Mouse (Mus musculus) CH12.LX (cell line): ENCODE measurements at regions not wholly inside any gene's neighbourhood (a gene's known extent, or its start where the extent isn't known, plus 50 kb on each side); places are given as distances from the start of the nearest gene placed in this dataset.

ENCODE experiments used
- DNase-seq: peaks from one replicate; pipeline ENCODE4 v3.0.0-alpha.2; 2013; ENCODE audit errors: extremely low read depth
- H3K27ac ChIP-seq: 2 replicates; pipeline ENCODE4 v1.5.1; 2012; ENCODE audit warnings: low read depth, mild to moderate bottlenecking, control low read depth, moderate library complexity; ENCODE audit not compliant: insufficient read depth
- H3K27me3 ChIP-seq: replicated peaks from 2 replicates; pipeline ENCODE3; 2012; ENCODE audit warnings: inconsistent platforms
- H3K36me3 ChIP-seq, 2 experiments: replicated peaks in 1 of 2; 2 replicates each; pipeline versions ENCODE3 to v1.6.1; 2012; ENCODE audit warnings: inconsistent platforms in 1 of 2, low read length in 1 of 2, mild to moderate bottlenecking in 1 of 2, mixed read lengths in 1 of 2, moderate library complexity in 1 of 2; ENCODE audit not compliant: control insufficient read depth in 1 of 2, insufficient read depth in 1 of 2
- H3K4me1 ChIP-seq, 2 experiments: 2 replicates each; pipeline ENCODE4 v1.6.1; 2012; ENCODE audit warnings: inconsistent platforms in 1 of 2, moderate library complexity in 1 of 2; ENCODE audit not compliant: insufficient read depth in 2 of 2, control insufficient read depth in 1 of 2
- H3K4me2 ChIP-seq: 2 replicates; pipeline ENCODE4 v1.6.1; 2012; ENCODE audit warnings: low read depth, mild to moderate bottlenecking, control low read depth; ENCODE audit not compliant: poor library complexity, insufficient read depth, severe bottlenecking
- H3K4me3 ChIP-seq, 3 experiments: fragments of 150-350 bp in 1 of 3; sonication (generic) in 1 of 3; replicated peaks in 1 of 3; 2 replicates each; pipeline versions ENCODE3 to v1.5.1; 2011 to 2012; ENCODE audit warnings: low read depth in 2 of 3, low read length in 2 of 3, mild to moderate bottlenecking in 2 of 3, moderate library complexity in 2 of 3, control low read depth in 1 of 3, improper control_type of control experiment in 1 of 3, inconsistent platforms in 1 of 3, mixed read lengths in 1 of 3; ENCODE audit not compliant: poor library complexity in 1 of 3
- H3K79me2 ChIP-seq: replicated peaks from 2 replicates; pipeline ENCODE4 v1.6.1; 2012; ENCODE audit warnings: mild to moderate bottlenecking, moderate library complexity; ENCODE audit not compliant: control insufficient read depth, poor library complexity, insufficient read depth, severe bottlenecking; ENCODE audit errors: extremely low read depth
- H3K9ac ChIP-seq: 2 replicates; pipeline ENCODE4 v1.6.1; 2012; ENCODE audit warnings: low read depth, mild to moderate bottlenecking, control low read depth, moderate library complexity; ENCODE audit not compliant: insufficient read depth
- H3K9me3 ChIP-seq: replicated peaks from 2 replicates; pipeline ENCODE3; 2012; ENCODE audit warnings: low read length, inconsistent platforms, mixed read lengths
- BHLHE40 ChIP-seq: IDR thresholded peaks from 2 replicates; pipeline ENCODE4 v1.6.1; 2011; ENCODE audit warnings: mild to moderate bottlenecking, low read depth, low read length, improper control_type of control experiment
- CHD1 ChIP-seq: IDR thresholded peaks from 2 replicates; pipeline ENCODE4 v1.6.1; 2012; ENCODE audit warnings: low read depth, low read length, improper control_type of control experiment, inconsistent platforms
- CTCF ChIP-seq, 2 experiments: IDR thresholded peaks in 1 of 2; conservative IDR thresholded peaks in 1 of 2; 2 replicates each; pipeline ENCODE4 v1.5.1; 2011 to 2012; ENCODE audit warnings: low read depth in 2 of 2, low read length in 2 of 2, improper control_type of control experiment in 1 of 2, inconsistent platforms in 1 of 2, mild to moderate bottlenecking in 1 of 2, moderate library complexity in 1 of 2
- E2F4 ChIP-seq: IDR thresholded peaks from 2 replicates; pipeline ENCODE4 v1.6.1; 2011; ENCODE audit warnings: low read depth, low read length, improper control_type of control experiment; ENCODE audit not compliant: insufficient replicate concordance
- EP300 ChIP-seq: IDR thresholded peaks from 2 replicates; pipeline ENCODE4 v1.6.1; 2011; ENCODE audit warnings: low read length, improper control_type of control experiment
- HCFC1 ChIP-seq: IDR thresholded peaks from 2 replicates; pipeline ENCODE4 v1.6.1; 2012; ENCODE audit warnings: low read depth, mild to moderate bottlenecking, inconsistent platforms, low read length, improper control_type of control experiment
- JUN ChIP-seq: IDR thresholded peaks from 2 replicates; pipeline ENCODE4 v1.6.1; 2011; ENCODE audit warnings: low read depth, mild to moderate bottlenecking, low read length, improper control_type of control experiment, moderate library complexity; ENCODE audit not compliant: insufficient read depth
- KAT2A ChIP-seq: IDR thresholded peaks from 2 replicates; pipeline ENCODE4 v1.6.1; 2012; ENCODE audit warnings: low read length, improper control_type of control experiment, inconsistent platforms; ENCODE audit not compliant: insufficient replicate concordance
- MAFK ChIP-seq: IDR thresholded peaks from 2 replicates; pipeline ENCODE4 v1.6.1; 2011; ENCODE audit warnings: low read length, improper control_type of control experiment; ENCODE audit not compliant: insufficient replicate concordance
- MAX ChIP-seq: IDR thresholded peaks from 2 replicates; pipeline ENCODE4 v1.6.1; 2011; ENCODE audit warnings: low read length, improper control_type of control experiment
- MAZ ChIP-seq: IDR thresholded peaks from 2 replicates; pipeline ENCODE4 v1.6.1; 2012; ENCODE audit warnings: low read depth, mild to moderate bottlenecking, inconsistent platforms, low read length, improper control_type of control experiment, moderate library complexity
- MXI1 ChIP-seq: IDR thresholded peaks from 2 replicates; pipeline ENCODE4 v1.6.1; 2011; ENCODE audit warnings: mild to moderate bottlenecking, low read depth, low read length, improper control_type of control experiment
- MYC ChIP-seq: IDR thresholded peaks from 2 replicates; pipeline ENCODE4 v1.6.1; 2011; ENCODE audit warnings: low read depth, mild to moderate bottlenecking, improper control_type of control experiment, low read length
- NELFE ChIP-seq: IDR thresholded peaks from 2 replicates; pipeline ENCODE4 v1.6.1; 2011; ENCODE audit warnings: low read depth, low read length, improper control_type of control experiment
- PAX5 ChIP-seq: IDR thresholded peaks from 2 replicates; pipeline ENCODE4 v1.6.1; 2012; ENCODE audit warnings: low read length, inconsistent platforms, mixed read lengths
- POLR2AphosphoS2 ChIP-seq: IDR thresholded peaks from 2 replicates; pipeline ENCODE4 v1.6.1; 2011; ENCODE audit warnings: low read depth, low read length, improper control_type of control experiment
- RAD21 ChIP-seq: IDR thresholded peaks from 2 replicates; pipeline ENCODE4 v1.6.1; 2011; ENCODE audit warnings: low read depth, mild to moderate bottlenecking, low read length, improper control_type of control experiment, moderate library complexity
- SIN3A ChIP-seq: IDR thresholded peaks from 2 replicates; pipeline ENCODE4 v1.6.1; 2012; ENCODE audit warnings: low read length, improper control_type of control experiment, inconsistent platforms
- TBP ChIP-seq: conservative IDR thresholded peaks from 2 replicates; pipeline ENCODE4 v1.6.1; 2011; ENCODE audit warnings: low read depth, low read length, improper control_type of control experiment
- dilution Hi-C: fragments of 300-500 bp; cut with MboI; formaldehyde crosslinking; loops from 2 replicates; pipeline ENCODE4 v1.14.3; 2020; ENCODE audit warnings: low sequenced_read_pairs; ENCODE audit not compliant: extremely low pct_unique_long_range_greater_than_20kb, extremely low pct_ligation_motif_present
- in situ Hi-C: fragments of 300-500 bp; cut with MboI; formaldehyde crosslinking; loops from 3 replicates; pipeline ENCODE4 v1.14.3; 2019; ENCODE audit warnings: low sequenced_read_pairs, low pct_ligation_motif_present, low pct_unique_long_range_greater_than_20kb, mixed read lengths

DNA sequence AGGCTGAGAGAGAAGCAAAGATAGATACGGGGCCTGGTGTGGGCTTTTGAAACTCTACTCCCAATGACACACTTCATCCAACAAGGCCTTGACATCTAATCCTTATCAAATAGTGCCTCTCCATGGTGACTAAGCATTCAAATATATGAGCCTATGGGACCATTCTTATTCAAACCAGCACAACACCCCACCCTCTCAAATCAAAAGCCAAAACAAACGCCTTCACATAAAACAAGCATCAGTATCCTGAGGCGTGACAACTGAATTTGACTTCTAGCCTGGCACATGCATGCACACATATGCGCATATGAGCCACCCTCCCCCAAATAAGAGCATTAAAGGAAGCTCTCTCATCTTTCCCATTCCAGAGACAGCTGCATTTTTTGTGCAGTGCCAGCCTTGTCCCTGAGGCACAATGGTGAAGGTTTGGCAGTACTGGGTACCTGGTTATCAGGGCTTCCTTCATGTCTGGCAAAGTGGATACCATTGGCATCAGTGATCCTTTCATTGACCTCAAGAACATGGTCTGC is 103.8 kb upstream of the Gli2 start:
- no peaks in the 10 kb centered on the region for H3K36me3 ChIP-seq
- no peak overlapping the region for H3K27ac ChIP-seq
- no peaks in the 10 kb centered on the region for H3K27me3 ChIP-seq
- no peak overlapping the region for H3K9ac ChIP-seq
- DNase-seq: no peak
- no peak for TF ChIP-seq MAX
- TF ChIP-seq MYC: no peak
- no peak for TF ChIP-seq EP300
- TF ChIP-seq SIN3A: no peak
- TF ChIP-seq TBP: no peak
- TF ChIP-seq PAX5: no peak
- no peak for TF ChIP-seq MXI1
- TF ChIP-seq MAFK: no peak
- TF ChIP-seq E2F4: no peak
- no peak for TF ChIP-seq MAZ
- TF ChIP-seq CHD1: no peak
- no peak for TF ChIP-seq RAD21
- no peak for TF ChIP-seq CTCF (conservative IDR thresholded peaks at IDR 0.05 in 1 of 2, IDR thresholded peaks at IDR 0.05 in 1 of 2; ENCODE audit: low read depth in 2 of 2, low read length in 2 of 2)
- no peak for TF ChIP-seq KAT2A
- no peak for TF ChIP-seq HCFC1
- no peak for TF ChIP-seq JUN
- no peak for TF ChIP-seq POLR2AphosphoS2
- TF ChIP-seq NELFE: no peak
- TF ChIP-seq, all 38 proteins: peak for 0
- dilution Hi-C loops: no loop called here
- in situ Hi-C loops: no loop called here
- H3K4me2 ChIP-seq: no peak overlapping the region
- no peaks in the 10 kb centered on the region for H3K4me1 ChIP-seq
- no peak overlapping the region for H3K4me3 ChIP-seq
- peaks cover 72% of the 10 kb centered on the region for H3K9me3 ChIP-seq
- no peaks in the 10 kb centered on the region for H3K79me2 ChIP-seq

GRCm38 (mm10) chr1:119153619-119154018 is 100.2 kb upstream of the Gli2 start:
- Histone ChIP-seq H3K9ac (no peak overlapping the region), H3K27ac (no peak overlapping the region), H3K27me3 (no peaks in the 10 kb centered on the region), H3K36me3 (no peaks in the 10 kb centered on the region), H3K4me3 (no peak overlapping the region), H3K4me1 (no peaks in the 10 kb centered on the region), H3K9me3 (peaks cover 75% of the 10 kb centered on the region), H3K79me2 (no peaks in the 10 kb centered on the region), H3K4me2 (no peak overlapping the region)
- dilution Hi-C loops (no loop called here), in situ Hi-C loops (no loop called here)
- DNase-seq: no peak
- TF ChIP-seq TBP: no peak
- TF ChIP-seq BHLHE40: no peak
